Mouse (Mus musculus): ENCODE results near the gene Gmnn.

Gmnn gene

DNA sequence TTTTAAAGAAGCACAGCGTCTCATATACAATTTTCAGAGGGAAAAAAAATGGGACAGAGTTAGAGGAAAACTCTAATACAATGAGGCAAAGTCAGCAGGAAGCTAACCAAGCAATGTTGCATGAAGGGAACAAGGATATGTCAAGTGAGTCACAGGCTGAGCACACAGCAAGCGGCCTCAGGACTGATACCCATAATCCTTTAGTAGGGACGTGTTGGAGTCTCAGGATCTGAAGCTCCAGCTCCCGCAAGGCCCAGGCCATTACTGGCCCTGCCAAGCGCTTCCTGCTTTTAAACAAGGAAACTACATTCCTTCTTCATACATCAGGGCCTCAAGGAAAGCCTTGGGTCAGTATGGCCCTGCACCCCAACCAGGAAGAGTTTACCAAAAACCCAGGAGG is 59.6 kb downstream of the Gmnn start:
- DNase-seq, result no peak
